Mouse (Mus musculus) granulocyte monocyte progenitor cell, adult 5-6 weeks (primary cell): ENCODE measurements around the gene Trim54. TPM values are rescaled to one million over a fixed set of nuclear protein-coding genes. Genes with fewer than 3 reads are reported as not detected.

Experiments
- ATAC-seq: replicated peaks from 2 replicates; pipeline ENCODE4 v1.8.0; 2016; ENCODE audit warnings: mild to moderate bottlenecking, moderate TSS enrichment, inconsistent platforms; ENCODE audit not compliant: poor library complexity, severe bottlenecking
- total RNA-seq, 2 experiments: library from RNA; stranded (forward) in 1 of 2; stranded (reverse) in 1 of 2; fragments of 200-712, 200-1000 nt in 1 of 2; fragments of >200 nt in 1 of 2; fragmentation: Nextera tagmentation in 1 of 2; gene quantifications; 2 replicates each; pipeline ENCODE4 v1.2.3; 2014 to 2017

Trim54 gene
- total RNA-seq (2014; fragmentation: Nextera tagmentation) (not detected in 2 replicates), total RNA-seq (2017) (not detected in 2 replicates)

DNA sequence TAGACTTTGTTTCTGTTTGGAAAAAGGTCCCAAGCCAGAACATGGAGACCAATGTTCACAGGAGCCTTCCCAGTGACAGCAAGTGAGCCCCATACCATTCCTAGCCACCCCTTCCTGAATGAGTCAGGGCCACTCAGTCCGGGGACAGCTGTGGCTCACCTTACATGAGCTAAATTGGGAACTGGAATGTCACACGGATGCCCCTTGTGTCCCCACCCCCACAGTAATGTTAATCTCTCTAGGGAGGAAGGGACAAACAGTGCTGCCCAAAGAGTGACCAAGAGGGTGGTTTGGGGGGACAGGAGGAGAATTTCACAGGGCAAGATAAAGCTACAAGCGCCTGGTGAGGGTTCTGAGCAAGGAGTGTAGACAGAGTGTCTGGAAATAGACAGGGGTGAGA, at the start of gene Trim54:
TSS of gene Trim54 (plus strand) at position 359 of the 400 bp plus-strand sequence.
- ATAC-seq, result no peak

DNA sequence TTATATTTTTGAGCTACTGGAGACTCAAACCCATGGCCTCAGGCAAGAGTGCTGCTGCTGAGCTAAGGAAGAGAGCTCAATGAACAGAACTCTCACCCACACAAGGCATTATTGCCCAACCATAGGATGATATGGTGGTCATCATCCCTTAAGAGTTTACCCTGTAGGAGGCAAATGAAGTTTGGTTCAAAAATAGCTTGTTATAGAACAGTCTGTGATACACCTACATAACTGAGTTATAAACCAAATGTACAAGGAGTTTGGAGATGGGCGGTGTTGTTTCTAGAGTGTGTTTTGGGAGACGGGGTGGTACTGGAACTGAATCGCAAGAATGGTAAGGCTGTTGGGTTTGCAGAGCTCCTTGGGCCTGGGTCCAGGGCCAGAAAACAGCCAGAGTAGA, 46.7 kb upstream of the Trim54 start:
- ATAC-seq, result no peak

DNA sequence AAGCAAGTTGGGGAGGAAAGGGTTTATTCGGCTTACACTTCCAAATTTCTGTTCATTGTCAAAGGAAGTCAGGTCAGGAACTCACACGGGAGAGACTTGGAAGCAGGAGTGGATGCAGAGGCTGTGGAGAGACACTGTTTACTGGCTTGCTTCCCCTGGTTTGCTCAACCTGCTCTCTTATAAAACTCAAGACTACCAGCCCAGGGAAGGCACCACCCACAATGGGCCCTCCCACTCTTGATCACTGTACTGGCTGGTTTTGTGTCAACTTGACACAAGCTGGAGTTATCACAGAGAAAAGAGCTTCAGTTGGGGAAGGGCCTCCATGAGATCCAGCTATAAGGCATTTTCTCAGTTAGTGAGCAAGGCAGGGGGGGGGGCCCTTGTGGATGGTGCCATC, 45.5 kb upstream of the Trim54 start:
- ATAC-seq, result no peak

DNA sequence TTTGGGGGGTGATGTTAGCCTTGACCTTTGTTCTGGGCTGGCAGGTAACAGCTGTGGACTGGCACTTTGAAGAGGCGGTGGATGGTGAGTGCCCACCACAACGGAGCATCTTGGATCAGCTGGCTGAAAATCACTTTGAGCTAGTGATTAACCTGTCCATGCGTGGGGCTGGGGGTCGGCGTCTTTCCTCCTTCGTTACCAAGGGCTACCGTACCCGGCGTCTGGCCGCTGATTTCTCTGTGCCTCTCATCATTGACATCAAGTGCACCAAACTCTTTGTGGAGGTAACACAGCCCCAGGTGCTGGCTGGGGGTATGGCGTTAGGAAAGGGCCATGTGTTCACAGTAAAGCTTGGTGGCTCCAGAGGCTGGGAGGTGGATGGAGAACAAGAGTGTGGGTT, 44.7 kb upstream of the Trim54 start:
- no peak for ATAC-seq

DNA sequence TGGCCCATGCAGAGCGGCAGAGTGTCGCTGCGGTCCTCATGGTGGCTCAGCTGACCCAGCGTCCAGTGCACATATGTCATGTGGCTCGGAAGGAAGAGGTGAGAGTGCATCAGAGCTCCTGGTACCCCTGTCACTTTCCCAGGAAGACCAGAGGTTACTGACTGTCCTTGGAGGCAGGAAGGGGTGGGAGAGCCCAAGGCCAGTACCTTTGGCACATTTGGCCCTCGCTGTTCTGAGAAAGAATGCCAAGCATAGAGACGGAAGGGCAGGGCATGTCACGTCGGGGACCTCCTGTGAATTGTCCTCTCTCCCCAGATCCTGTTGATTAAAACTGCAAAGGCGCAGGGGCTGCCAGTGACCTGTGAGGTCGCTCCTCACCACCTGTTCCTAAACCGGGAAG, 43.3 kb upstream of the Trim54 start:
- no peak for ATAC-seq

DNA sequence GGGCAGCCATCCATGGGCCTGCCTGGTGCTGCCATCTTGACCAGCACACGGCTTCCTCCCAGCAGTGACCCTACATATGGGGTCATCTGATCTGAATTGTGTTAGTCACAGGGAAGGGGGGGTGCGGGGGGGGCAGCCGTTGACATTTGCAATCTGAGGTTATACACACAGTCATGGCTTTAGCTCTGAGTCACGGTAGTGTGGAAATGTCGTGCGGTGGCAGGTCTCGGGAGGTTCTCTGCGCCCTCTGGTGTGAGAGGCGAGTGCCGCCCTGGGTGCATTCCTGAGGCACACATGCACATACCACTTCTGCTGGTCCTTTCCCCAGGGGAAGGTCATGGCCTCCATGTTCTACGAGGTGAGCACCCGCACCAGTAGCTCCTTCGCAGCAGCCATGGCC, 40.2 kb upstream of the Trim54 start:
- ATAC-seq, result no peak

DNA sequence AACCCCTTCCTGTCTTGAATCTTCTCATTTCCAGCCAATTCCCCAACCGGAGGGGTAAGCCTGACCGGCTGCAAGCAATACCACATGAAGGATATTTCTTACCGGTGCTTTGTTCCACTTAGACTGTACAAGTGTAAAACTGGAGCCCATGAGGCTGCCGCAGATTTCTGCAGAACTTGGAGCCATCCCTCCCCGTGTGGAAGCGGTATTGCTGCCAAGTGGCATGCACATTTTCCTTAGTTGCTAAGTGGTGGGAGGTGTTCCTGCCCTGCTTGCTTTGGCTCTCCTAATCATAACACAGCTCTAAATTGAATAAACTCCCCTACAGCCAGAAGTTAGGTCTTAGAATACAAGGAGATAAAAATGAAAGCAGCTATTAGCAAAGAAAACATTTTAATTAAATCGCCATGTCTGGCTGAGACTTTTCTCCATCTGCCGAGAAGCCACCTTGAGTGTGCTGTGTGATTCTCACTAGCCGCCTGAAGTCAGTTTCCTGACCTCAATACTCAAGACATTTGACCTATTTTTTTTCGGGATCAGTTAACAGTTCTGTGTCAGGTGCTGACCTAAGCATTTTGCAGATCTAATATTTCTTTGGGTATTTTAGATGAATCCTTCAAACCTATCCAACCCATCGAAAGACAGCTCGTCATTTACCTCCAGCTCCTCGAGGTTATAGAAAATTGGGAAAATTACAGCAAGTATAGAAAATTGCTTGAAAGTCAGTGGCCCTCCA, 36.3 kb upstream of the Trim54 start:
- no peak for ATAC-seq

DNA sequence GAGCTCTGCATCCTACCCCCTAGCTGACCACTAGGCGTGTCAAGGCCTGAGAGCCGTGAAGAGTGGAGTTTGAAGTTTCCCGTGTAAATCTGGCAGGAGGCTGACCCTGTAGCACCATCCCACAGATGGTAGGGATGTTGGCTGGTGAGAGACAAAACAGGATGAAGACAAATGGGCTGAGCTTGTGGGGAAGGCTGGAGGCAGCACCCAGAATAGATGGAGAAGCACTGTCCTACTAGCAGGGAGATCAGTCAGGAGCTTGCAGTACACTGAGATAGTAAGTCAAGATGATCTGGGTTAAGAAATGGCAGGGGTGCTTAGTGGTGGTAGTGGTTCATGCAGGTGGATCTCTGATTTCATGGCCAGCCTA, 35.7 kb upstream of the Trim54 start:
- ATAC-seq, result no peak

DNA sequence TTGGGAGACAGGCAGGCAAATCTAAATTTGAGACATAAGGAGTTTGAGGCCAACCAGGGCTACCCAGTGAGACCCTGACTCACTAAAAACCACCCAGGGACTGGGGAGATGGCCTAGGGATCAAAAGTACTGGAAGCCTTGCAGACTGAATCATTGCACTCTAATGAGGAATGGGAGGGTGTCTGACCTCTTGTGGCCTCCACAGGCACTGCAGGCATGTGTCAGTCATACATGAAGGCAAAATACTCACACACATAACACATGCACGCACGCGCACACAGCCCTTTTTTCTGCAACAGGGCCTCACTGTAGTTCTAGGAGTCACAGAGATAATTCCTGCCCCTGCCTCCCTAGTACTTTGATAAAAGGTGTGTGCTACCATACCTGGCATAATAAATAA, 35.1 kb upstream of the Trim54 start:
- ATAC-seq, result peak; percentile 77

DNA sequence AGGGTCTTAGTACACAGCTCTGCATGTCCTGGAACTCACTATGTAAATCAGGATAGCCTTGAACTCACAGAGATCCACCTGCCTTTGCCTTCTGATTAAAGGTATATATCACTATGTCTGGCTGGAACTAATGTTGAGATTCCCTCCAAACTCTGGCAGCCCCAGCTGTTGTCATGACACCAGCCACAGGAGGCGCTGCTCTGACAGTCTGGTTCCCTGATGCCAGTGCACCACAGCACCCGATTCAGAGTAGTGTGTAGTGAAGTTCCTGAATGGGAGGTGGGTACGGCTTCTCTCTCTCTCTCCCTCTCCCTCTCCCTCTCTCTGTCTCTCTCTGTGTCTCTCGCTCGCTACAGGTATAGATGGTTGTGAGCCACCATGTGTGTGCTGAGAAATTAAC, 34.2 kb upstream of the Trim54 start:
- ATAC-seq, result peak; percentile 78

DNA sequence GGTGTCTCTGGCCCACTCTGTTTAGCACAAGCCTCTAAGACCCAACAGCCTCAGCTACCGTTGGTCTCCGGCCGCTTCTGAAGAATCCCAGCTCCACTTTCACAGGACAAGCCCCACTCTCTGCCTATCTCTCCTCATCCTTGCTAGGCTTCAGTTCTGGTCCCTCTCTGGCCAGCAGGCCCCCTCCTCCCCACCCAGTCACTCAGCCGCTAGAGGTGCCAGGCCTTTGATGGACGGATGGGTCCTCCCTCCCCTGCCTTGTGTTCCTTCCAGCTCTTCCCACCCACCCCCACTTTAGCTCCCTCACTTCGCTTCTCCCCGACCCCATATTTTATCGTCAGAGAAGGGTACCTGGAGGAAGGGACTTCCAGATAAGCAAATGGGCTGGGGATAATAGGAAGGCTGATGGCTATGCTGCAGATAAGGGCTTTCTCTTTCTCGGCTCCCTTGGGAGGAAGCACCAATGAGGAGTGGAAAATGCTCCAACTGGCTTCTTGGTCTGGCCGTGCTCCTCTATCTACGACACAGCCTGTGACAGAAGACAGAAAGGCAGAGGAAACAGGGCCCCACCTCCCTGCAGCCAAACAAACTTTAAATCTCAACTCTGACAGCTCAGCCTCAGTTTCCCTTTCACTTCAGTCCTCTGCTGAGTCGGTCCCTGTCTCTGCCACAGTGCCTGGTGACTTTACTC, 33.4 kb upstream of the Trim54 start:
- ATAC-seq, result no peak

DNA sequence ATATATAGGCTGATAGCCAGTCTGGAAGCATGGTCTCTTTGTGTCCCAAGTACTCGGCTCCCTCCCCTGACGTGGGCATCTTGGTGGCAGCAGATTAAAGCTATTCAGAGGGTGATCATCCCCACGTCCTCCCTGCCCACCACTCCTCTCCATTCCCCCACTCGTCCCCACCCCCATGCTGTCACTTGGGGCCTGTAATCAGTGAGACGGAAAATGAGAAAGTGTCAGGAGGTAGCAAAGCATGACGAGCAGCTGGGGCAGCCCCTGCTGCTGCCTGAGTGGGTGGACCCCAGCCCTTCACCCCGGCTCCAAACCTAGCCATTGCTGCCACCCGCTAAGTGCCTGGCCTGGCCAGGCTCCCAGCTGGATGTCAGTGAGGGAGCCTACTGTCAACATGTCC, 32.6 kb upstream of the Trim54 start:
- ATAC-seq, result no peak

DNA sequence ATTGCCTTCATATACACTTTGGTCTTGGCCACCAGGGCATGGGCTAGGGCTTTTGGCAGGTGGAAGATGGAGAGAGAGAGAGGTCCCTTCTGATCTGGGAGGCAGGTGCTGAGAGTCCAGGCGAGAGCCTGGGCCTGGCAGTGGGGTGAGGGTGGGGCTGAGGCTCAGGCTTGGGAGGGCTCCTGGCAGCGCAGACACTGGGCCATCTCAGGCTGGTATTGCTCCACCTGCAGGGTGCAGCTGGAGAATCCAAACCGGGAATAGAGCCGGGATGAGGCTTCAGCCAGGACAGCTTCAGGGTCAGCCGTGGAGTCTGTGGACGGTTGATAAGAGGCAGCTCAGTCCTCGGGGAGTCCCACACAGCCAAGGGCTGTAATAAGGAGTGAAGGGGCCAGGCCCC, 29.9 kb upstream of the Trim54 start:
- no peak for ATAC-seq

DNA sequence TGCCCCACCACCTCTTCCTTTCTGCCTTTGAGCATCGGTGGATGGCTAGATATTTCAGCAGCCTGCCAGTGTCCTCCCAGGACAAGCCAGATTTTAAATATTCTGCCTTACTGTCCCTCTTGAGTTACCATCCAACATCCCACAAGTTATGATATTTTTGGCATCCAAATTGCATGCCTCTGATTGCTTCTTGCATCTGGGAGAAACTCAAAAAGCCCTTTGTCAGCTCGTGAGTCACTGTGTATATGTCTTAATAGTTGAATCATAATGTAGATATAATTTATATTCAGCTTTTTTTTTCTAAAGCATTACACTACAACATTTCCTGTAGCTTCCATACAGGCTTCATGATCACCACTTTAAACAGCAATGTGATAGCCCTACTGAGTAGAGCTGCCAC, 29.4 kb upstream of the Trim54 start:
- no peak for ATAC-seq

DNA sequence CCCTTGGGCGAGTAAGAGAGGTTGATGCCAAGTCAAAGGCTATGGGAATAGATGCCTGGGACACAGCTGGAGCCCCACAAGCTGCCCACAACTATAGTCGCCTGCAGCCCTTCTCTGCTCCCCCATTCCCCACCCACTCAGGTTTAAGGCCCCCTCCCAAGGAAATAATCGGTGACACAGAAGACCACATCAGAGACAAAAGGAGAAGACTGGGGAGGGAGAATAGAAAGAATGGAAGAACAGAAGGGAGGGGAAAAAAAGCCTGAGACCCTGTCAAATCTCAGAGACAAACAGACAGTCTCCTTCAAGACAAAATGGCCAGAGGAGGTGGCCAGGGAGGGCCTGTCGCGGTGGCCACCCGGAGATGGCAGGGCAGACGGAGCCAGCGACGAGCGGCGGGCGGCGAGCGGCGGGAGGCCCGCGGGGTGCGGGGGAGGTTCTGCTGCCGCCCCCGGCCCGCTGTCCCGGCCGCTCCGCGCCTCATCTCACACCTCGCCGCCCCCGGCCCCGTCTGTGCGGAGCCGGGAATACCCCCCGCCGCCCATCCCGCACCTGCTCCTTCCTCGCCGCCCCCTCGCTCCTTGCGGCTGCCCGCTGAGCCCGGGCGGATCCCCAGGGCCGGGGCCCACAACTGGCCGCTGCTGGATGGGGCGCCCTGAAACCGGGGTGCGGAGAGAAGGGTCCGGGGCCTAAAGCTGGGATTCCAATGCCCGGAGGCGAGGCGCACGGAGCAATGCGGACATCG, 24.1 kb upstream of the Trim54 start:
- no peak for ATAC-seq

DNA sequence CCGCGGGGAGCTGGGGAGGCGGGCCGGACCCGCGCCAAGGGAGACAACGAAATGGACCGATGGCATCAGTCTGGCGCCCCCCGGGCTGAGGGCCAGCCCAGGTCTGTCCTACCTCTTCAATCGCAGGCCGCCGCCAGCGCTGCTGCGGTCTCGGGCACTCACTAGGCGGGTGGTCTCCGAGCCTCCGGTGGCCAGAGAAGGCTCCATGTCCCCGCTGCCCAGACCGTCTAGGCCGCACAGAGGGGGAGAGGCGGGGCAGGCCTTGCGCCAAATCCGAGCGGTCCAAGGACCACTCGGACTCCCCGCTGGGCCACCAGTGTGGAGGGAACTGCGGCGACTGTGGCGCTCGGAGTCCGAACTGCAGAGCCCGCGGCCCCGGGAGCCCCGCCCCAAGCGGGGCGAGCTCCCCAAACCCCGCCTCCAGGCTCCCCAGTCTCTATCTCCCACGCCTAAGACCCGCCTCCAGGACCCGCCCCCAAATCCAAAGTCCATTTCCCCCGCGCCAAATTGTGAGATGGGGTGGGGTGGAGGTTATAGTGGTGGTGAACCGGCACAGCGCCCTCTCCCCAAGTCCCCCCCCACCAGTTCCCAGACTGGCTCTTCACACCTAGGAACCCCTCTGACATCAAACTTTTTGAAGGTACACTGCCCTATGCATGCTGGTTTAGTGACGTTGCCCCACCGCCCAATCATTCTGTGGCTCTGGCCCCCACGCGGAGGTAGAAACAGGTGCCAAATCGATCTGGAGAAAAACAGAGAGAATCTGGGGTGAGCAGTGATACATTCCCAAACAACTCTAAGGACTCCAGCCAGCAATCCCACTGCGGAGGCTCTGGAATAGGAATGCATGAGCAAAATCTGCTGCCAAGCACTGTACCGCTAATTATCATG, 23.1 kb upstream of the Trim54 start:
- ATAC-seq, result peak; percentile 21

DNA sequence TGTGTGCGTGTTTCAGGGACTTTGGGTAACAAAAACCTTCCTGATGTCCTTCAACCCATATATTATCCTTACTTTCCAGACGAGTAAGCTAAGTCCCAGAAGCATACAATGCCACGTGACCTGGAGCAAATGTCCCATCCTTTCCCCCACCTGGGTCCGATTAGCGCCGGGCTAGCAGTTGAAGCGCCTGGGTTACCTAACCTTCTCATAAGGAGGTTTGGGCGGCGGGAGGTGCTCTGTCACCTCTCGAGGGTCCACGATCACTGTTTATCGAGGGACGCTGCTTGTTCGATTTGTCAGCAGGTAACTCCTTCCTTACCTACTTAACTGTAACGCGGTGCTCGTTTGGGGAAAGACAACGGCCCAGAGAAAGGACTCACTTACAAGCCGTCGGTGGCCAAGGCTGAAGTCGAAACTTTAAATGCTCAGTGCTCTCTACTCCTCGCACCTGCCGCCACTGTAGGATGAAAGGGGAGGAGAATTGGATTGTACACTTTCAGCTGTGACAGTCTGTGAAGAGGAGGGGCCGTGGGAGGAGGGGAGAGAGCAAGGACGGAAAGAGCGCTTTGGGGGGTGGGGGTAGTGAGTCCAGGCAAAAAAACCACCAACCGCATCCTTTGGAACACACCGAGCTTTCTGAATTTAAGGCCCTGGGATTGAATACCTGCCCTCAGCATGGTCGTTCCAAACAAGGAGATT, 22.3 kb upstream of the Trim54 start:
- ATAC-seq, result no peak

DNA sequence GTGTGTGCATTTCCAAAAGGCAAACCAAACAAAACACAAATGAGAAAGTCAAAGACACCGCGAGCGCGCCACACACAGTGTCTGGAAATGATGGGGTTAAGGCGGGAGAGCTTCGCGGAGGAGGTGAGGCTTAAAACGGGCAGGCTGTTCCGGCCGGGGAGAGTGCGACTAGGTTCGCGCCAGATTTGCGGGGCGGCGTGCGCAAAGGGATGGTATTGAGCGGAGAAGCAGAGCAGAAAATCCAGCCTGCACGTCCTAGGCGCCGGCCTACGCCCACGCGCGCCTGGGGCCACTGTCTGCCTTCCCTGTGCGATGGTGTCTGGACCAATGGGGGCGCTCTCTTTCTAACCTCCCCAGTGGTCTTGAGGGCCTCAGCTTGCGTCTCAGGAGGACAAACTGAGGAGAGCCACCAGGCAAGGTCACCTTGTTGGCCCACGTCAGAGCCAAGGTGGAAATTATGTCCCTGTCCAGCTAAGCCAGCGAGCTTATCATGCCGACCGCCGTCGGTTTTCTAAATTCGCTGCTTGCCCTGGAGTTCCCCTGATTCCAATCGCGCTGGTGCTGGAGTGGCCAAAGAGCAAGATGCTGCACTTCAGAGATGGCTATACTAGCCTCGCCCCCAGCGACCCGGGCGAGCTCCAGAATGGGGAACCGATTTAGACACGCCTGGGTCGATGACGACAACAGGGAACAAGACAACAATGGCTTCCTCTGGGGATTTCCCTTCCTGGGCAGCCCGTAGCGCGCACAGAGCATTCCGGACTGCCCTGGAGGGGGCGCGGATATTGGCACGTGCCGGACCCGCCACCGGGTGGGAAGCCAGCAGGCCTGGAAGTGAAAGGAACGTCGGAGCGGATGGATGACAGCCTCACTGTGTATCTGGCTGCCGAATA, 21.5 kb upstream of the Trim54 start:
- ATAC-seq, result peak; percentile 95
